Mouse (Mus musculus) cortical plate, adult 2 months (tissue): ENCODE measurements around the gene Spaca1.

Source experiments
- CTCF ChIP-seq: fragments of 200-500 bp; IDR thresholded peaks from 2 replicates; pipeline ENCODE4 v1.5.1; 2011; ENCODE audit warnings: mild to moderate bottlenecking, control low read depth, low read length; ENCODE audit not compliant: insufficient read depth; ENCODE audit errors: extremely low read depth
- POLR2A ChIP-seq: fragments of 200-500 bp; IDR thresholded peaks from 2 replicates; pipeline ENCODE4 v1.6.1; 2011; ENCODE audit warnings: mild to moderate bottlenecking, low read length, control low read depth; ENCODE audit not compliant: insufficient read depth; ENCODE audit errors: extremely low read depth

DNA sequence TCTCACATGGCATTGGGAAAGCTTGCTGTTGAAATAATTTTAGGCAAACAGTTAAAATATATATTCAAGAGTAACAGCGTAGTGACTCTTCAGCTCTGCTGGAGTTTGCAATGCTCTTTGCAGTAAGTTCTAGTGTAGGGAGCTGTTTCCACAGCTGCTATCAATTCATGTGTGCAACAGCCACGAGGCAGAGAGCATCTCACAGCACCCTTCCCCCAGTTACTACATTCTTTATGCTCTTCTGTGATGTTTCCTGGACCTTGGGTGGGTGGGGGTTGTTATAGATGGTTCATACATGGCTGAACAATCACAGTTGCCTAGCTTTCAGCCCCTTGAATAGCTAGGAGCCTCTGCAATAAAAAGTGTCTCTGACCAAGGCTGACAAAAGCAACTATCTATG lies 28.5 kb downstream of the Spaca1 start:
- TF ChIP-seq CTCF (no peak), POLR2A (no peak)
